Mouse (Mus musculus) CH12.LX (cell line): Measurements from ENCODE around the gene Fam53a. TPM values are rescaled to one million over a fixed set of nuclear protein-coding genes. Genes with fewer than 3 reads are reported as not detected.

Experiments
- DNase-seq: peaks from one replicate; pipeline ENCODE4 v3.0.0-alpha.2; 2013; ENCODE audit errors: extremely low read depth
- H3K27ac ChIP-seq: 2 replicates; pipeline ENCODE4 v1.5.1; 2012; ENCODE audit warnings: low read depth, mild to moderate bottlenecking, control low read depth, moderate library complexity; ENCODE audit not compliant: insufficient read depth
- H3K27me3 ChIP-seq: replicated peaks from 2 replicates; pipeline ENCODE3; 2012; ENCODE audit warnings: inconsistent platforms
- H3K36me3 ChIP-seq, 2 experiments: replicated peaks in 1 of 2; 2 replicates each; pipeline versions ENCODE3 to v1.6.1; 2012; ENCODE audit warnings: inconsistent platforms in 1 of 2, low read length in 1 of 2, mild to moderate bottlenecking in 1 of 2, mixed read lengths in 1 of 2, moderate library complexity in 1 of 2; ENCODE audit not compliant: control insufficient read depth in 1 of 2, insufficient read depth in 1 of 2
- H3K4me1 ChIP-seq, 2 experiments: 2 replicates each; pipeline ENCODE4 v1.6.1; 2012; ENCODE audit warnings: inconsistent platforms in 1 of 2, moderate library complexity in 1 of 2; ENCODE audit not compliant: insufficient read depth in 2 of 2, control insufficient read depth in 1 of 2
- H3K4me2 ChIP-seq: 2 replicates; pipeline ENCODE4 v1.6.1; 2012; ENCODE audit warnings: low read depth, mild to moderate bottlenecking, control low read depth; ENCODE audit not compliant: poor library complexity, insufficient read depth, severe bottlenecking
- H3K4me3 ChIP-seq, 3 experiments: fragments of 150-350 bp in 1 of 3; sonication (generic) in 1 of 3; replicated peaks in 1 of 3; 2 replicates each; pipeline versions ENCODE3 to v1.5.1; 2011 to 2012; ENCODE audit warnings: low read depth in 2 of 3, low read length in 2 of 3, mild to moderate bottlenecking in 2 of 3, moderate library complexity in 2 of 3, control low read depth in 1 of 3, improper control_type of control experiment in 1 of 3, inconsistent platforms in 1 of 3, mixed read lengths in 1 of 3; ENCODE audit not compliant: poor library complexity in 1 of 3
- H3K79me2 ChIP-seq: replicated peaks from 2 replicates; pipeline ENCODE4 v1.6.1; 2012; ENCODE audit warnings: mild to moderate bottlenecking, moderate library complexity; ENCODE audit not compliant: control insufficient read depth, poor library complexity, insufficient read depth, severe bottlenecking; ENCODE audit errors: extremely low read depth
- H3K9ac ChIP-seq: 2 replicates; pipeline ENCODE4 v1.6.1; 2012; ENCODE audit warnings: low read depth, mild to moderate bottlenecking, control low read depth, moderate library complexity; ENCODE audit not compliant: insufficient read depth
- H3K9me3 ChIP-seq: replicated peaks from 2 replicates; pipeline ENCODE3; 2012; ENCODE audit warnings: low read length, inconsistent platforms, mixed read lengths
- CHD1 ChIP-seq: IDR thresholded peaks from 2 replicates; pipeline ENCODE4 v1.6.1; 2012; ENCODE audit warnings: low read depth, low read length, improper control_type of control experiment, inconsistent platforms
- CHD2 ChIP-seq: IDR thresholded peaks from 2 replicates; pipeline ENCODE4 v1.6.1; 2011; ENCODE audit warnings: low read length, improper control_type of control experiment
- E2F4 ChIP-seq: IDR thresholded peaks from 2 replicates; pipeline ENCODE4 v1.6.1; 2011; ENCODE audit warnings: low read depth, low read length, improper control_type of control experiment; ENCODE audit not compliant: insufficient replicate concordance
- ELF1 ChIP-seq: IDR thresholded peaks from 2 replicates; pipeline ENCODE4 v1.6.1; 2014; ENCODE audit warnings: low read depth, mild to moderate bottlenecking, inconsistent platforms, low read length, improper control_type of control experiment
- EP300 ChIP-seq: IDR thresholded peaks from 2 replicates; pipeline ENCODE4 v1.6.1; 2011; ENCODE audit warnings: low read length, improper control_type of control experiment
- ETS1 ChIP-seq: conservative IDR thresholded peaks from 2 replicates; pipeline ENCODE4 v1.6.1; 2012; ENCODE audit warnings: low read depth, mild to moderate bottlenecking, inconsistent platforms, low read length, improper control_type of control experiment, moderate library complexity
- GABPA ChIP-seq: IDR thresholded peaks from 2 replicates; pipeline ENCODE4 v1.6.1; 2012; ENCODE audit warnings: low read depth, low read length, improper control_type of control experiment, inconsistent platforms; ENCODE audit not compliant: insufficient replicate concordance
- HCFC1 ChIP-seq: IDR thresholded peaks from 2 replicates; pipeline ENCODE4 v1.6.1; 2012; ENCODE audit warnings: low read depth, mild to moderate bottlenecking, inconsistent platforms, low read length, improper control_type of control experiment
- JUN ChIP-seq: IDR thresholded peaks from 2 replicates; pipeline ENCODE4 v1.6.1; 2011; ENCODE audit warnings: low read depth, mild to moderate bottlenecking, low read length, improper control_type of control experiment, moderate library complexity; ENCODE audit not compliant: insufficient read depth
- JUND ChIP-seq: conservative IDR thresholded peaks from 2 replicates; pipeline ENCODE4 v1.6.1; 2011; ENCODE audit warnings: low read depth, low read length, improper control_type of control experiment
- KAT2A ChIP-seq: IDR thresholded peaks from 2 replicates; pipeline ENCODE4 v1.6.1; 2012; ENCODE audit warnings: low read length, improper control_type of control experiment, inconsistent platforms; ENCODE audit not compliant: insufficient replicate concordance
- MAZ ChIP-seq: IDR thresholded peaks from 2 replicates; pipeline ENCODE4 v1.6.1; 2012; ENCODE audit warnings: low read depth, mild to moderate bottlenecking, inconsistent platforms, low read length, improper control_type of control experiment, moderate library complexity
- MEF2A ChIP-seq: IDR thresholded peaks from 2 replicates; pipeline ENCODE4 v1.6.1; 2014; ENCODE audit warnings: low read depth, mild to moderate bottlenecking, inconsistent platforms, low read length, improper control_type of control experiment, borderline replicate concordance
- NRF1 ChIP-seq: IDR thresholded peaks from 2 replicates; pipeline ENCODE4 v1.6.1; 2014; ENCODE audit warnings: low read depth, mild to moderate bottlenecking, inconsistent platforms, low read length, improper control_type of control experiment, moderate library complexity
- PAX5 ChIP-seq: IDR thresholded peaks from 2 replicates; pipeline ENCODE4 v1.6.1; 2012; ENCODE audit warnings: low read length, inconsistent platforms, mixed read lengths
- POLR2A ChIP-seq: IDR thresholded peaks from 2 replicates; pipeline ENCODE4 v1.6.1; 2011; ENCODE audit warnings: low read depth, mild to moderate bottlenecking, improper control_type of control experiment, low read length
- POLR2AphosphoS2 ChIP-seq: IDR thresholded peaks from 2 replicates; pipeline ENCODE4 v1.6.1; 2011; ENCODE audit warnings: low read depth, low read length, improper control_type of control experiment
- RAD21 ChIP-seq: IDR thresholded peaks from 2 replicates; pipeline ENCODE4 v1.6.1; 2011; ENCODE audit warnings: low read depth, mild to moderate bottlenecking, low read length, improper control_type of control experiment, moderate library complexity
- RCOR1 ChIP-seq: conservative IDR thresholded peaks from 2 replicates; pipeline ENCODE4 v1.6.1; 2012; ENCODE audit warnings: low read depth, mild to moderate bottlenecking, inconsistent platforms, low read length, improper control_type of control experiment
- SIN3A ChIP-seq: IDR thresholded peaks from 2 replicates; pipeline ENCODE4 v1.6.1; 2012; ENCODE audit warnings: low read length, improper control_type of control experiment, inconsistent platforms
- SMC3 ChIP-seq: IDR thresholded peaks from 2 replicates; pipeline ENCODE4 v1.6.1; 2011; ENCODE audit warnings: low read depth, low read length, improper control_type of control experiment
- TBP ChIP-seq: conservative IDR thresholded peaks from 2 replicates; pipeline ENCODE4 v1.6.1; 2011; ENCODE audit warnings: low read depth, low read length, improper control_type of control experiment
- TCF12 ChIP-seq: IDR thresholded peaks from 2 replicates; pipeline ENCODE4 v1.6.1; 2014; ENCODE audit warnings: low read depth, mild to moderate bottlenecking, inconsistent platforms, low read length, improper control_type of control experiment
- UBTF ChIP-seq: IDR thresholded peaks from 2 replicates; pipeline ENCODE4 v1.6.1; 2012; ENCODE audit warnings: low read depth, mild to moderate bottlenecking, inconsistent platforms, low read length, improper control_type of control experiment, moderate library complexity
- USF1 ChIP-seq: IDR thresholded peaks from 2 replicates; pipeline ENCODE4 v1.6.1; 2014; ENCODE audit warnings: low read depth, mild to moderate bottlenecking, inconsistent platforms, low read length, improper control_type of control experiment
- USF2 ChIP-seq: conservative IDR thresholded peaks from 2 replicates; pipeline ENCODE4 v1.6.1; 2011; ENCODE audit warnings: low read depth, low read length, improper control_type of control experiment
- dilution Hi-C: fragments of 300-500 bp; cut with MboI; formaldehyde crosslinking; loops from 2 replicates; pipeline ENCODE4 v1.14.3; 2020; ENCODE audit warnings: low sequenced_read_pairs; ENCODE audit not compliant: extremely low pct_unique_long_range_greater_than_20kb, extremely low pct_ligation_motif_present
- in situ Hi-C: fragments of 300-500 bp; cut with MboI; formaldehyde crosslinking; loops from 3 replicates; pipeline ENCODE4 v1.14.3; 2019; ENCODE audit warnings: low sequenced_read_pairs, low pct_ligation_motif_present, low pct_unique_long_range_greater_than_20kb, mixed read lengths
- polyA plus RNA-seq: library from polyadenylated mRNA; unstranded; fragments of >175 nt; gene quantifications from 2 replicates; pipeline ENCODE4 v1.2.1, GENCODE M21; 2012; ENCODE audit warnings: low read depth; ENCODE audit not compliant: insufficient read length
- total RNA-seq, 2 experiments: library from RNA; depleted of rRNA; stranded (reverse); fragments of 300-350 nt in 1 of 2; fragments of >200 nt in 1 of 2; gene quantifications; 2 replicates each; pipeline ENCODE4 v1.2.3; 2012 to 2014

The Fam53a gene
- total and polyA plus RNA-seq, 3 experiments, result 26.6 to 33.4 (median 29.2) TPM

DNA sequence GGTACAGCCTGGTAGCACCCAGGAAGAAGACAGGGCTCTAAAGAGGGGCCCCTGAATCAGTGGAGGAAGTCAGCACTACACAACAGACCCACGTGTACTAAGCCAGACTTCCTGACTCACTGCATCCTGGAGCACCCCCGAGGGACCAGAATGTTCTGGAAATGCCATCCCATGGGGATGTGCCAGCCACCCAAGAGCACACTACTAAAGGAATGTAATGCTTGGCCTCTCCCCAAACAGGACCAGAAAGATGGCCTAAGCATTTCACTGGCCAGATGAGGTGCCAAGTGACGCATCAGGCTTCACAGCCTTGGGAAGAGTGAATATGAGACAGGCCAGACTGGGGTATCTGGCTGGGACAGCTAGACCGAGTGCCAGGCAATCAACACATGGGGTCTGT lies 63.5 kb downstream of the Fam53a start:
- H3K27ac ChIP-seq, result no peak overlapping the region
- in situ Hi-C loops, result no loop called here
- no peaks in the 10 kb centered on the region for H3K9me3 ChIP-seq
- no peak overlapping the region for H3K4me3 ChIP-seq
- H3K4me1 ChIP-seq, result no peaks in the 10 kb centered on the region
- no peak overlapping the region for H3K4me2 ChIP-seq
- no peaks in the 10 kb centered on the region for H3K36me3 ChIP-seq
- no peak overlapping the region for H3K9ac ChIP-seq
- TF ChIP-seq CHD1, result no peak
- no peak for TF ChIP-seq POLR2AphosphoS2
- no peak for TF ChIP-seq USF1
- TF ChIP-seq SIN3A, result no peak
- TF ChIP-seq TCF12, result no peak
- TF ChIP-seq SMC3, result no peak
- TF ChIP-seq PAX5, result no peak
- TF ChIP-seq MAZ, result no peak
- no peak for TF ChIP-seq TBP
- no peak for TF ChIP-seq ETS1
- no peak for TF ChIP-seq ELF1
- no peak for TF ChIP-seq HCFC1
- TF ChIP-seq EP300, result no peak
- no peak for TF ChIP-seq RCOR1
- no peak for TF ChIP-seq JUND
- TF ChIP-seq RAD21, result no peak
- TF ChIP-seq POLR2A, result no peak
- no peak for TF ChIP-seq NRF1
- TF ChIP-seq MEF2A, result no peak
- no peak for TF ChIP-seq GABPA
- dilution Hi-C loops, result no loop called here
- DNase-seq, result no peak
- H3K79me2 ChIP-seq, result no peaks in the 10 kb centered on the region
- peaks cover 48% of the 10 kb centered on the region for H3K27me3 ChIP-seq

- dilution Hi-C loops, result no loop called here
Measured at GRCm38 (mm10) chr5:33556277-33556995, 73.0 kb downstream of the Fam53a start.

More at GRCm38 (mm10) chr5:33556277-33556995, 73.0 kb downstream of the Fam53a start:
- H3K27me3 ChIP-seq, result peaks cover 66% of the 10 kb centered on the region
- H3K4me1 ChIP-seq, result no peaks in the 10 kb centered on the region
- no peak overlapping the region for H3K4me2 ChIP-seq
- in situ Hi-C loops, result no loop called here
- DNase-seq, result no peak
- H3K9me3 ChIP-seq, result peaks cover 4% of the 10 kb centered on the region
- H3K27ac ChIP-seq, result no peak overlapping the region
- no peaks in the 10 kb centered on the region for H3K79me2 ChIP-seq
- no peak for TF ChIP-seq RCOR1
- no peak for TF ChIP-seq CHD2
- TF ChIP-seq ELF1, result no peak
- TF ChIP-seq GABPA, result no peak
- TF ChIP-seq PAX5, result no peak
- TF ChIP-seq E2F4, result no peak
- no peak for TF ChIP-seq HCFC1
- TF ChIP-seq KAT2A, result no peak
- no peak for TF ChIP-seq TCF12
- TF ChIP-seq TBP, result no peak
- no peak for TF ChIP-seq UBTF
- TF ChIP-seq POLR2AphosphoS2, result no peak
- no peak for TF ChIP-seq USF2
- TF ChIP-seq POLR2A, result no peak
- TF ChIP-seq JUN, result no peak
- TF ChIP-seq MAZ, result no peak
- TF ChIP-seq SIN3A, result no peak
- H3K4me3 ChIP-seq, result no peak overlapping the region
- no peaks in the 10 kb centered on the region for H3K36me3 ChIP-seq
- no peak overlapping the region for H3K9ac ChIP-seq
